Mouse (Mus musculus) midbrain, embryonic 14.5 days (tissue): ENCODE measurements around the gene Litaf. TPM values are rescaled to one million over a fixed set of nuclear protein-coding genes. Genes with fewer than 3 reads are reported as not detected.

ENCODE experiments used
- ATAC-seq: fragments of 200-750 bp; cut with Nextera tagmentation; 2 replicates; pipeline ENCODE4 v1.8.0; 2017; ENCODE audit warnings: moderate number of reproducible peaks, moderate library complexity; ENCODE audit not compliant: low FRiP score, low TSS enrichment
- DNase-seq: peaks from one replicate; pipeline ENCODE4 v3.0.0-alpha.2; 2015
- H3K27ac ChIP-seq: fragments of 300-500 bp; sonication (generic); replicated peaks from 2 replicates; pipeline ENCODE4 v1.5.1; 2014; ENCODE audit warnings: mild to moderate bottlenecking, low read depth, low read length, moderate library complexity
- H3K27me3 ChIP-seq: fragments of 300-500 bp; sonication (generic); 2 replicates; pipeline ENCODE4 v1.6.1; 2014; ENCODE audit warnings: low read length, control low read depth, mixed read lengths; ENCODE audit not compliant: control insufficient read depth, insufficient read depth
- H3K36me3 ChIP-seq: fragments of 300-500 bp; sonication (generic); 2 replicates; pipeline ENCODE4 v1.6.1; 2014; ENCODE audit warnings: low read length, control low read depth; ENCODE audit not compliant: control insufficient read depth, insufficient read depth
- H3K4me1 ChIP-seq: fragments of 300-500 bp; sonication (generic); 2 replicates; pipeline ENCODE4 v1.6.1; 2014; ENCODE audit warnings: mild to moderate bottlenecking, antibody characterized with exemption, low read length, control low read depth; ENCODE audit not compliant: control insufficient read depth, insufficient read depth
- H3K4me2 ChIP-seq: fragments of 300-500 bp; sonication (generic); 2 replicates; pipeline ENCODE4 v1.6.1; 2014; ENCODE audit warnings: mild to moderate bottlenecking, low read length, moderate library complexity
- H3K4me3 ChIP-seq: fragments of 300-500 bp; sonication (generic); replicated peaks from 2 replicates; pipeline ENCODE4 v1.5.1; 2014; ENCODE audit warnings: low read depth, low read length
- H3K9ac ChIP-seq: fragments of 300-500 bp; sonication (generic); replicated peaks from 2 replicates; pipeline ENCODE4 v1.6.1; 2014; ENCODE audit warnings: mild to moderate bottlenecking, low read length, moderate library complexity
- H3K9me3 ChIP-seq: fragments of 300-500 bp; sonication (generic); 2 replicates; pipeline ENCODE4 v1.6.1; 2016; ENCODE audit warnings: low read length, control low read depth, mixed read lengths; ENCODE audit not compliant: control insufficient read depth
- WGBS: fragments of 180-500 bp; shearing (Covaris S2); extraction: QIAGEN DNeasy Blood & Tissue Kit; methylation state at CpG from one replicate; pipeline ENCODE4 v1.1.7; 2014; 5-methylcytosine and 5-hydroxymethylcytosine counted together
- polyA plus RNA-seq: library from polyadenylated mRNA; unstranded; fragments of >200 nt; fragmentation: Nextera tagmentation; extraction: Ambion mirVana; gene quantifications from 2 replicates; pipeline ENCODE4 v1.2.1, GENCODE M21; 2014

The Litaf gene
- polyA plus RNA-seq, 1 experiment from 2014 or later: 32.0 TPM

GRCm38 (mm10) chr16:11071176-11071575 lies 5.2 kb upstream of the Litaf start:
- no peaks in the 10 kb centered on the region for H3K9me3 ChIP-seq
- WGBS: 83% methylated on average over 5 of the region's 5 CpGs
- peaks cover 51% of the 10 kb centered on the region for H3K36me3 ChIP-seq
- H3K27me3 ChIP-seq: no peaks in the 10 kb centered on the region
- no peak overlapping the region for H3K27ac ChIP-seq
- no peak overlapping the region for H3K4me2 ChIP-seq
- DNase-seq (no peak), ATAC-seq (no peak)
- peaks cover 38% of the 10 kb centered on the region for H3K4me1 ChIP-seq
- no peak overlapping the region for H3K9ac ChIP-seq
- H3K4me3 ChIP-seq: no peak overlapping the region

GRCm38 (mm10) chr16:11069710-11070420 lies 3.9 kb upstream of the Litaf start:
- H3K4me3 ChIP-seq: no peak overlapping the region
- peaks cover 47% of the 10 kb centered on the region for H3K4me1 ChIP-seq
- 87% methylated on average over 7 of the region's 7 CpGs for WGBS

GRCm38 (mm10) chr16:11069271-11069670 lies 3.3 kb upstream of the Litaf start:
- H3K27me3 ChIP-seq: no peaks in the 10 kb centered on the region
- H3K9ac ChIP-seq: no peak overlapping the region
- no peak for DNase-seq
- no peak overlapping the region for H3K4me3 ChIP-seq
- H3K9me3 ChIP-seq: no peaks in the 10 kb centered on the region
- H3K4me1 ChIP-seq: peaks cover 49% of the 10 kb centered on the region
- H3K36me3 ChIP-seq: peaks cover 33% of the 10 kb centered on the region
- WGBS: 86% methylated on average over 6 of the region's 6 CpGs
- no peak for ATAC-seq
- peak overlapping the region; percentile 96 for H3K4me2 ChIP-seq
- H3K27ac ChIP-seq: no peak overlapping the region

More at GRCm38 (mm10) chr16:11069710-11070420, 3.9 kb upstream of the Litaf start:
- Histone ChIP-seq H3K9me3 (no peaks in the 10 kb centered on the region), H3K27ac (no peak overlapping the region), H3K9ac (no peak overlapping the region), H3K4me2 (peak overlapping the region; percentile 4; the same call in 1 of the 2 replicates), H3K27me3 (no peaks in the 10 kb centered on the region), H3K36me3 (peaks cover 39% of the 10 kb centered on the region)
- no peak for DNase-seq
- no peak for ATAC-seq

GRCm38 (mm10) chr16:11068666-11069065 lies 2.7 kb upstream of the Litaf start:
- Histone ChIP-seq H3K36me3 (peaks cover 27% of the 10 kb centered on the region), H3K27me3 (no peaks in the 10 kb centered on the region), H3K9me3 (no peaks in the 10 kb centered on the region), H3K4me2 (peak overlapping the region; percentile 96), H3K27ac (no peak overlapping the region), H3K4me1 (peaks cover 49% of the 10 kb centered on the region), H3K9ac (0 out of 2 replicates have a peak overlapping the region, but pooled peaks have one; percentile 98), H3K4me3 (no peak overlapping the region)
- 96% methylated on average over 3 of the region's 3 CpGs for WGBS
- DNase-seq (no peak), ATAC-seq (no peak)

GRCm38 (mm10) chr16:11066833-11067191 lies 855 bp upstream of the Litaf start:
- Histone ChIP-seq H3K36me3 (peaks cover 8% of the 10 kb centered on the region; the same call in 1 of the 2 replicates), H3K4me3 (peak overlapping the region; percentile 85), H3K27ac (peak overlapping the region; percentile 99), H3K4me2 (peak overlapping the region; percentile 96), H3K4me1 (peaks cover 53% of the 10 kb centered on the region), H3K9ac (peak overlapping the region; percentile 98), H3K27me3 (no peaks in the 10 kb centered on the region), H3K9me3 (no peaks in the 10 kb centered on the region)
- DNase-seq (peak; percentile 82), ATAC-seq (peak; percentile 40)
- under 1% methylated on average over 22 of the region's 22 CpGs for WGBS

- H3K9me3 ChIP-seq: no peaks in the 10 kb centered on the region
- peak overlapping the region; percentile 99 for H3K27ac ChIP-seq
- peak overlapping the region; percentile 42; the same call in 1 of the 2 replicates for H3K9ac ChIP-seq
- H3K27me3 ChIP-seq: no peaks in the 10 kb centered on the region
- H3K36me3 ChIP-seq: no peaks in the 10 kb centered on the region
- DNase-seq (no peak), ATAC-seq (no peak)
- peak overlapping the region; percentile 96 for H3K4me2 ChIP-seq
- peak overlapping the region; percentile 85 for H3K4me3 ChIP-seq
- H3K4me1 ChIP-seq: peaks cover 53% of the 10 kb centered on the region
- 49% methylated on average over 5 of the region's 5 CpGs for WGBS
Measured at GRCm38 (mm10) chr16:11065431-11065830, 526 bp downstream of the Litaf start.

GRCm38 (mm10) chr16:11064742-11065141 lies 1.2 kb downstream of the Litaf start:
- Histone ChIP-seq H3K9me3 (no peaks in the 10 kb centered on the region), H3K27ac (no peak overlapping the region), H3K27me3 (no peaks in the 10 kb centered on the region), H3K4me2 (peak overlapping the region; percentile 96; the same call in 1 of the 2 replicates), H3K4me1 (peaks cover 47% of the 10 kb centered on the region), H3K9ac (no peak overlapping the region), H3K4me3 (no peak overlapping the region), H3K36me3 (no peaks in the 10 kb centered on the region)
- DNase-seq (no peak), ATAC-seq (no peak)
- WGBS: 88% methylated on average over 6 of the region's 6 CpGs

- Histone ChIP-seq H3K9ac (no peak overlapping the region), H3K27me3 (no peaks in the 10 kb centered on the region), H3K36me3 (no peaks in the 10 kb centered on the region), H3K4me3 (no peak overlapping the region), H3K27ac (no peak overlapping the region), H3K4me2 (no peak overlapping the region), H3K9me3 (no peaks in the 10 kb centered on the region), H3K4me1 (peaks cover 43% of the 10 kb centered on the region)
- no peak for DNase-seq
- ATAC-seq: no peak
- WGBS: 92% methylated on average over 4 of the region's 4 CpGs
Measured at GRCm38 (mm10) chr16:11064341-11064740, 1.6 kb downstream of the Litaf start.
